Mouse (Mus musculus) CH12F3 (cell line): ENCODE results near the gene Stk11ip.

Experiments used
- in situ Hi-C: fragments of 300-500 bp; cut with MboI; formaldehyde crosslinking; loops from 2 replicates; pipeline ENCODE4 v1.14.3; 2020; ENCODE audit warnings: low sequenced_read_pairs

Gene Stk11ip

GRCm38 (mm10) chr1:75564102-75564501 is 42.8 kb downstream of the Stk11ip start:
- in situ Hi-C loops: loop anchor here (5.0 kb wide), 1 partner anchor 87 kb away; the partner anchor contains the start of genes Chpf and Tmem198

DNA sequence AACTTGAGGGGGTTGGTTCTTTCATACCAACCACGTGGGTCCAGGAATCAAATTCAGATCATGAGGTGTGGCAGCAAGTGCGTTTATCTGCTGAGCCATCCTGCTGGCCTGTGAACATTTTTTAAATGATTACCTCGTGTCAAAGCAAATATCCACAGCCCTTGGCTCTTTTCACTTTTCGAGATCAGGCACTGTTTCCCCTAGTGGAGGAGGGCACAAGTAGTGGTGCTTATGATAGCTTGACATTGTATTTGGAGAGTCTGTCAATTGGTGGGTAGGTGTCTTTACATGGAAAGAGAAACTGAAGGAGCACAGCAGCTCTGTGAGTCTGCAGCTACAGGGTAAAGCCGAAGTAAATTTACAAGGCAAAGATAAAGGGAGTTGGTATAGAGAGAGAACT is 43.6 kb downstream of the Stk11ip start:
- in situ Hi-C loops: loop anchor here (5.0 kb wide), 1 partner anchor 88 kb away; the partner anchor contains the start of genes Chpf and Tmem198

- in situ Hi-C loops: no loop called here
Measured at GRCm38 (mm10) chr1:75565616-75566015, 44.3 kb downstream of the Stk11ip start.

GRCm38 (mm10) chr1:75570403-75570802 is 49.1 kb downstream of the Stk11ip start:
- in situ Hi-C loops: no loop called here

- in situ Hi-C loops: no loop called here
Measured at GRCm38 (mm10) chr1:75572776-75573175, 51.4 kb downstream of the Stk11ip start.

GRCm38 (mm10) chr1:75573715-75574114 is 52.4 kb downstream of the Stk11ip start:
- in situ Hi-C loops: no loop called here

DNA sequence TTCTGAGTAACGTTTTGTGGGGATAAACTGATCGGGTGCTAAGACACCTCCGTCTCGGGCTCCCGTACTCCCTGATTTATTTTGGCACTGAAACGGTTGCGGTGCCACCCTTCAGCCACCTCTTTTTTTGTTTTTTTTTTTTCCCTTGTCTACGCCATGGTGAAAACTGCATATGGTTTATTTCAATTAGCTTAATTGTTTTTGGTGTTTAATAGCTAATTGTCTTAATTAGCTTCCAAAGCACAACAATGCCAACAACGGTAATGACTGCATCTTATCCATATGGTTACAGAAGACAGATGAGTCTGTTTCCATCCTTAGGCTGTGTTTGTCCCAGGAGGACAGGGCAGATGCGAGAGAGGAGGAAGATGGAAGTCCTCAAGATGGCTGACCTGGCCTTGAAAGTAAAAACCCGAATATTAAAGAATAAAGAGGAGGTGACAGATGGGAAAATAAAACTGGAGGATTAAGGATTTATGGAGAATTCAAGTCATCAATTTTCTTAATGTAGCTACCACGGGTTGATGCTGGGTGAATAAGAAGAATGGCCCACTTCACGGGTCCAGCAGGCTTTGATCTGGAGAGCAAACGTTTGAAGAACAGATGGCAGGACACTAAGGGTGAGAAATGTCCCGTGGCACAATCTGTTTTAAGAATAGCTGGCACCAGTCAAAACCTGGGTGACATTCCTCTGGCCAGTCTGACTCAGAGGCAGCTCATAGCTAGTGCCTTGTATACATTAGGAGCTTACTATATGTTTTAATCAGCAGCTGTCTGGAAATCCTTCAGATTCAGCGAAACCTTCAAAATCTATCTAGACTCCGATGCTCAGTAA is 53.4 kb downstream of the Stk11ip start:
- in situ Hi-C loops: no loop called here

DNA sequence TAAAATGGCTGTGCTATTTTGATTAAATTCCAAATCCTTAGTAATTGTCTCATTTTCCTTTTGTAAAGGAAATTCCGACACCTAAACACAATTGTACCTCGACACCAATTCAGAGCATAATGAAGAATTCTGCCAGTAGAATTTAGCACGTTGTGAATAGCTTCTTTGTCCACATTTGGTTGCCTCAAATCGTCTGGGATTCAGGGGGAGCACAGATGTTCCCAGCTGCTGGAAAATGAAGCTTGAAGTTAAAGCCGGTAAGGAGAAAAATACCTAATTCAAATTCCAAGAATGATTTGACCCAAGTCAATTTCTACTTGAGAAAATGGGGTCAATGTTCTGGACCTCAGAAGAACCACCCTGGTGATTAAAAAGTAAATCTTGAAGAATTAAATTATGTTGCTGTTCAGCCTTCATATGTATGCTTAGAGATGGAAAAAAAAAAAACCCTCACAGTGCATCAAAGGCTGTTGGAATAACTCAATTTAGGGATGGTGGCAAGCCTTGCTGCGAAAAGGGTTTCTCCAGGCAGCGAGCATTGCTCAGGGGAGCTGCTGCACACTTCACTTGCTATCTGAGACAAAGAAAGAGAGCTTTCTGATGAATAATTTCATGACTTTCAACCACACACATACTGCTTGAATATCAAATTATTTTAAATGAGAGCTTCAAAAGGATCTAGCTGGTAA is 60.8 kb downstream of the Stk11ip start:
- in situ Hi-C loops: no loop called here

DNA sequence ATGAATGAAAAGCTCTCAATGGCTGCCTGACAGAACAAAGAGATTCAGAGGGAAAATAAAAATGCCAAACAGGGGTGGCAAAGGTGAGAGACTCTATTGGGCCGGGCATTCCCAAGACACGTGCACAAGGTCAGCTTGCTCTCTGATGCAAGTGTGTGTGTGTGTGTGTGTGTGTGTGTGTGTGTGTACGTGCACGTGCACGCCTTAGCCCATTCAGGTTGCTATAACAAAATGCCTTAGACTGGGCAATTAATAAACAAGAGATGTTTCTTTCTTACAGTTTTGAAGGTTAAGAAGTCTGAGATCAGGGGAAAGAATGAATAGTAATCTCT is 61.3 kb downstream of the Stk11ip start:
- in situ Hi-C loops: no loop called here

GRCm38 (mm10) chr1:75583034-75583433 is 61.7 kb downstream of the Stk11ip start:
- in situ Hi-C loops: no loop called here

DNA sequence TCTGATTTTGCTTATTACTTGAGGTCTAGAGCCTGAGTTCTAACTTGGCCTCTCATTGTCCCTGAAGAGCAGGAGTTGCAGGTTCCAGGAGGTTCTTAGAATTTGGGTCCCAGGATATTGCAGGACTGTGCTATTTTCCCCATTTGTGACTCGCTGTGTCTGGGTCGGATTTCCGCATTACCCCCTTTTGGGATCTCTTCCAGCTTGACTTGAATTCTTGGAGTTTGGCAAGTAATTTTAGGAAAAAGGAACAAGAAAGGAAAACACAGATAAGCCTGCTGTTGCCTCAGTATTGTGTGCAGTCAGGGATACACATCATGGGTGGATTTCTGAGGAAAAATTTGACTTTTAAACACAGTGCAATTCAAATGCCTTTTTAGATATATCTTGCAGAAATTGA is 65.5 kb downstream of the Stk11ip start:
- in situ Hi-C loops: no loop called here
